Mouse (Mus musculus): ENCODE results near the gene Col7a1. TPM values are rescaled to one million over a fixed set of nuclear protein-coding genes. Genes with fewer than 3 reads are reported as not detected.

Gene Col7a1
- polyA plus RNA-seq, 1 experiment from 2014 or later = 38.7 TPM

DNA sequence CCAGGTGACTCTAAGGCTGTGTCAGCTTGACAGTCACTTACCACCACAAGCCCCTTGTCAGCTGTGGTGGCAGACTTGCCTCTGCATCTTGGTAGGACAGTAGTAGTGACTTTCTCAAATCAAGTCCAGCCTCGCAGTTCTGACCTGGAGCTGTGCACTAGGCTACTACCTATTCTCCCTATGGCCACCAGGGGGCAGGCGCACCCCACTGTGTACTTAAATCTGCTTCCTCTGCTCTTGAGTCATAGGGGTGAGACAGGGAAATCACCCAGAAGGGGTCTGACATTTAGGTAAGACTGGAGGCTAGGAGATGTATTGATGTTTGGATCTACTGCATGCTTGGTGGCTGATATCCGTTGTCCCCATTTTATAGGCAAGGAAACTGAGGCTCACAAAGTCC is 47.3 kb downstream of the Col7a1 start:
- ATAC-seq (ENCODE audit: insufficient number of reproducible peaks, low FRiP score, low TSS enrichment, low read depth) = no peak
- H3K4me2 ChIP-seq (replicated peaks) = no peak overlapping the region
- H3K9ac ChIP-seq = no peak overlapping the region
- 0 out of 2 replicates have a peak, but pooled peaks cover 2% of the 10 kb centered on the region for H3K4me1 ChIP-seq
- peaks cover 6% of the 10 kb centered on the region; the same call in 1 of the 2 replicates for H3K36me3 ChIP-seq
- no peaks in the 10 kb centered on the region for H3K27me3 ChIP-seq
- H3K4me3 ChIP-seq (replicated peaks) = no peak overlapping the region
- WGBS = 9% methylated on average over 3 of the region's 3 CpGs
- no peak overlapping the region for H3K27ac ChIP-seq (replicated peaks)
- no peaks in the 10 kb centered on the region for H3K9me3 ChIP-seq (replicated peaks)

DNA sequence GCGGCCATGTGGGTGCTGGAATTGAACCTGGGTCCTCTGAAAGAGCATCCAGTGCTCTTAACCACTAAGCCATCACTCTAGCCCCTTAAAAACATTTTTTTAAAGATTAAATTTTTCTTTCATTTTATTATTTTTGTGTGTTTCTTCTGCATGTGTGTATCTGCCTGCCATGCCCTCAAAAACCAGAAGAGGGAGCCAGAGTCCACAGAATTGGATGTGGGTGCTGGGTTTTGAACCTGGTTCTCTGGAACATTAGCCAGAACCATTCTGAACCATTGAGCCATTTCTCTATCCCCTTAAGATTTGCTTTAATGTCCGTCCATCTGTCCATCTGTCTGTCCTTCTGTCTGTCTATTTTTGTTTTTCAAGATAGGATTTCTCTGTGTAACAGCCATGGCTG is 49.8 kb downstream of the Col7a1 start:
- Histone ChIP-seq H3K9me3 (replicated peaks) (no peaks in the 10 kb centered on the region), H3K4me3 (replicated peaks) (no peak overlapping the region), H3K4me2 (replicated peaks) (no peak overlapping the region), H3K27ac (replicated peaks) (no peak overlapping the region), H3K27me3 (no peaks in the 10 kb centered on the region), H3K9ac (no peak overlapping the region), H3K4me1 (no peaks in the 10 kb centered on the region), H3K36me3 (peaks cover 6% of the 10 kb centered on the region; the same call in 1 of the 2 replicates)
- 59% methylated on average over 2 of the region's 2 CpGs for WGBS
- ATAC-seq (ENCODE audit: insufficient number of reproducible peaks, low FRiP score, low TSS enrichment, low read depth) = no peak

DNA sequence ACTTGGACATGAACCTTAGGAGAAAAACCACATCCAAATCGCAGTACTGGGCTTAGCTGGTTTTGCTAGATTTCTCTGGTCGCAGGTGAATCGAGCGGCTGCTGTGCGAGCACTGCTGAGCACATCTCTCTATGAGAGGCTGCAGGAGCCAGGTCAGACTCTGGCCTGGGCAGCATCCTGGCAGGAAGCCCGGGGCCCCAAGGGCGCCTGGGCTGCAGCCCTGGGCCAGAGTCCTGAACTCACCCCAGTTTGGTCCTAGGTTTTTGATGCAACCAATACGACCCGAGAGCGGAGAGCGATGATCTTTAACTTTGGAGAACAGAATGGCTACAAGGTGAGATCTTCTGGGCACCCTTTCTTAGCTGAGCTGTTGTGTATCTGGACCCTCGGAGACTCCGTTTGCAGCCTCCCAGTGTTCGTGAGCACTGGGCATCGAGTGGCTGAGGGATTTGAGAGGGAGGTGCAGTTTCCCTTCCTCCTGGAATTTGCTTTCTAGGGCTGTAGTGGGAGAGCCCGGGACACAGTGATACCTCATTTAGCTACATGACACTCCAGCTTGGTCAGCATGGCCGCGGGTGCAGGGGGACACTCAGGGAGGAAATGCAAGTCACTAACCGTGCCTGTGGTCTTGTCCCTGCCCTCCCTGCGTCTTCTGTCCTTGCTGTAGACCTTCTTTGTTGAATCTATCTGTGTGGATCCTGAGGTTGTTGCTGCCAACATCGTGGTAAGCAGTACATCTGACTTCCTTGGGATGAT is 53.8 kb downstream of the Col7a1 start:
- 80% methylated on average over 21 of the region's 21 CpGs for WGBS
- ATAC-seq (ENCODE audit: insufficient number of reproducible peaks, low FRiP score, low TSS enrichment, low read depth) = no peak

DNA sequence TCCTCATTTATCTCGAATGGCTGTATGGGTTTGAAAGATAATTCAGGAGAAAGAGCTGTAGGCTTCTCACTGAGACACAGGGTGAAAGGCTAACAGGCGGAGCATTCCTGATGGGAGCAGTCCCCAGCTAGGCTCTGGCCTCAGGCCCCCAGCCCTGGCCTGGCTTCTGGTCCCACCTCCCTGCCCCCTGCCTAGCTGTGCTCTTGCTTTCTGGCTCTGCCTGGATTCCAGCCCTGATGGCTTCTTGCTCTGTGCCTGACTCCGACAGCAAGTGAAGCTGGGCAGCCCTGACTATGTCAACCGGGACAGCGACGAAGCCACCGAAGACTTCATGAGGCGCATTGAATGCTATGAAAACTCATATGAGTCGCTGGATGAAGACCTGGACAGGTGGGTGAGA is 54.7 kb downstream of the Col7a1 start:
- H3K4me1 ChIP-seq = peaks cover 10% of the 10 kb centered on the region
- H3K27me3 ChIP-seq = no peaks in the 10 kb centered on the region
- H3K4me2 ChIP-seq (replicated peaks) = no peak overlapping the region
- 81% methylated on average over 9 of the region's 9 CpGs for WGBS
- H3K27ac ChIP-seq (replicated peaks) = no peak overlapping the region
- H3K4me3 ChIP-seq (replicated peaks) = no peak overlapping the region
- H3K9me3 ChIP-seq (replicated peaks) = no peaks in the 10 kb centered on the region
- peaks cover 4% of the 10 kb centered on the region; the same call in 1 of the 2 replicates for H3K36me3 ChIP-seq
- no peak for ATAC-seq (ENCODE audit: insufficient number of reproducible peaks, low FRiP score, low TSS enrichment, low read depth)
- H3K9ac ChIP-seq = no peak overlapping the region

More for the DNA sequence above, 53.8 kb downstream of the Col7a1 start:
- H3K9ac ChIP-seq = no peak overlapping the region
- no peaks in the 10 kb centered on the region for H3K9me3 ChIP-seq (replicated peaks)
- no peak overlapping the region for H3K27ac ChIP-seq (replicated peaks)
- no peak overlapping the region for H3K4me2 ChIP-seq (replicated peaks)
- no peak overlapping the region for H3K4me3 ChIP-seq (replicated peaks)
- H3K27me3 ChIP-seq = no peaks in the 10 kb centered on the region
- peaks cover 10% of the 10 kb centered on the region for H3K4me1 ChIP-seq
- H3K36me3 ChIP-seq = peaks cover 10% of the 10 kb centered on the region; the same call in 1 of the 2 replicates

DNA sequence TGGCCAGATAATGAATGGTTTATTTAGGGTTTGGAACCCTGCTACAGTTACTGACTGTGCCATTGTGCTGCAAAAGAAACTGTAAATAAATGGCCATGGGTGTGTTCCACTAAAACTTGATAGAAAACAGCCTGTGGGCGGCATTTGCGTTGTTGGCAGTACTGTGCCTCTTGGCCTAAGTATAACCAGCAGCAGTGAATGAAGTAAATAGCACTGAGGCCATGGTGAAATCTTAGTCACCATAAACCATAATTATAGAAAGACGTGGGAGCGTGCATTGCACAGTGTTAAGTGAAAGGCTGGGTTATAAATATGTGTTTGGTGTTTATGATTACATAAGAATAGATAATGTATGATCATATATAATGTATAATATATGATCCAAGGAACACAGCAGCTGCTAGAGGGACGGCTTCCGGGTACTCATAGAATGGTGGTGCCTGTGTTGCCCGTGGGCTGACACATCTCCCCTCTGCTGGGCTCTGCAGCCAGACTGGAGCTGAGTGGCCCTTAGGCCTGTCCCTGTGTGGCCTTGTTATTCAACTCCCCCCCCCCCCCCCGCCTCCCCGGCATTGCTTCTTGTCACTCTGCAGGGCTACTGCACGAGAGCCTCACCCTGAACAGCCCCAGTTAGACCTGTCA is 55.7 kb downstream of the Col7a1 start:
- 52% methylated on average over 10 of the region's 10 CpGs for WGBS
- ATAC-seq (ENCODE audit: insufficient number of reproducible peaks, low FRiP score, low TSS enrichment, low read depth) = peak; percentile 34; the same call in 1 of the 2 replicates
- Histone ChIP-seq H3K9ac (no peak overlapping the region), H3K27ac (replicated peaks) (peak overlapping the region; percentile 3; the same call in 1 of the 2 replicates), H3K4me3 (replicated peaks) (no peak overlapping the region), H3K4me2 (replicated peaks) (no peak overlapping the region), H3K36me3 (peaks cover 4% of the 10 kb centered on the region; the same call in 1 of the 2 replicates), H3K4me1 (peaks cover 10% of the 10 kb centered on the region), H3K9me3 (replicated peaks) (no peaks in the 10 kb centered on the region), H3K27me3 (no peaks in the 10 kb centered on the region)

DNA sequence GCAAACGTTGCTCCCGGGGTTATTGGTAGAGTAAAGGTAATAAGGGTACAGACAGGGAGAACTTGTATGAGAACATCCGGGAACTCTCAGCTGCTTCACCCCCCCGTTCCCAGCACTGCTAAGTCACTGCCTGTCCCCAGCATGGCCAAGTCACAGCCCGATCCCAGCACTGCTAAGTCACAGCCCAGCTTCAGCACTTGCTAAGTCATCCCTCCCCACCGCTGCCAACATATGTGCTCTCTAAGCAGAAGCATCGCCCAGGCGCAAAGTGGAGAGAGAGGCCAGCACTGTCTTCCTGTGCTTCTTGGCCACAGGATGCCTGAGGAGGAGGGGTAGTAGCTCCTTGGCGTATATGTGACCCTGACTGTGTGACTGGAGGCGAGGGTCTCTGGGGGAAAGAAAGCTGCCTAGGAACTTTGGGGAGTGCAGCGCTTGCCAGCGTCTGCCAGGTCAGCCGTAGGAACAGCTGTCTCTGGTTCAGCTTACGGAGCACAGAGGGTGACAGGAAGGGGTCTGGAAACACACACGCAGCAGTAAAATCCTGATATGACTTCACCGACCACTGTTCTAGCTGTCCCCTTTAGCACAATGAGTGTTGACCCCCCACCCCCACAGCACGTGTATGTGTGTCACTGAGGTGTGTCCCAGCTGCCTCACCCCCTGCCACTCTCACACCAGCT is 56.4 kb downstream of the Col7a1 start:
- H3K4me3 ChIP-seq (replicated peaks) = no peak overlapping the region
- peaks cover 4% of the 10 kb centered on the region; the same call in 1 of the 2 replicates for H3K36me3 ChIP-seq
- 46% methylated on average over 17 of the region's 17 CpGs for WGBS
- ATAC-seq (ENCODE audit: insufficient number of reproducible peaks, low FRiP score, low TSS enrichment, low read depth) = no peak
- no peak overlapping the region for H3K4me2 ChIP-seq (replicated peaks)
- peaks cover 10% of the 10 kb centered on the region for H3K4me1 ChIP-seq
- H3K27me3 ChIP-seq = no peaks in the 10 kb centered on the region
- peak overlapping the region; percentile 44; the same call in 1 of the 2 replicates for H3K27ac ChIP-seq (replicated peaks)
- H3K9ac ChIP-seq = no peak overlapping the region
- H3K9me3 ChIP-seq (replicated peaks) = no peaks in the 10 kb centered on the region

DNA sequence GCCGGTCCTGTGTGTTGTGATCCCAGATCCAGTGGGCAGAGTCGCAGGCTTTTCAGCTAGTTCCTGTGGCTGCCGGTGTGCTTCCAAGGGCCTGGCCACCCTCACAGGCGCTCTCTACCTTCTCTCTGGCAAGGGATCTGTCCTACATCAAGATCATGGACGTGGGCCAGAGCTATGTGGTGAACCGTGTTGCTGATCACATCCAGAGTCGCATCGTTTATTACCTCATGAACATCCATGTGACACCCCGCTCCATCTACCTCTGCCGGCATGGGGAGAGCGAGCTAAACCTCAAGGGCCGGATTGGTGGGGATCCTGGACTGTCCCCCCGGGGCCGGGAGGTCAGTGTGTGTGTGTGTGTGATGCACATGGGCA is 56.9 kb downstream of the Col7a1 start:
- no peak overlapping the region for H3K9ac ChIP-seq
- no peaks in the 10 kb centered on the region for H3K9me3 ChIP-seq (replicated peaks)
- H3K4me2 ChIP-seq (replicated peaks) = no peak overlapping the region
- peaks cover 10% of the 10 kb centered on the region for H3K4me1 ChIP-seq
- no peak overlapping the region for H3K4me3 ChIP-seq (replicated peaks)
- ATAC-seq (ENCODE audit: insufficient number of reproducible peaks, low FRiP score, low TSS enrichment, low read depth) = no peak
- no peak overlapping the region for H3K27ac ChIP-seq (replicated peaks)
- H3K27me3 ChIP-seq = no peaks in the 10 kb centered on the region
- 85% methylated on average over 14 of the region's 14 CpGs for WGBS
- H3K36me3 ChIP-seq = peaks cover 4% of the 10 kb centered on the region; the same call in 1 of the 2 replicates

DNA sequence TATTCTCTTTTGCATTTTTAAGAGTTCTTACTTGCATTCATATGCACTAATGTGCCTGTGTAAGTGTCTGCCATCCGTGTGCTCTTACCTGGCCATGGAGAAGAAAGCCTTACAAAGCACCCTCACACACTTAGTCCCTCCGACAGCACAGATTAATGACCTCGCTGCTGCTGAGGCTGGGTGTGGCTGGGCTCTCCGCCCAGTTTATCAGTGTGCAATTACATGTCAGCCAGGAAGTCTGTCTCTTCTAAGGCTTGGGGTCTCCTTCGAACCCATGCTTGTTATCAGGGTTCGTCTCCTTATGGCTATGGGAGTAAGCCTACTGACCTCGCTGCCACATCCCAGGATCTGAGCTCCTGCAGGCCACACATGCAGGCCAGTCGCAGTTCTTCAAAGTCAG is 62.0 kb downstream of the Col7a1 start:
- WGBS = 65% methylated on average over 8 of the region's 8 CpGs
- Histone ChIP-seq H3K9ac (no peak overlapping the region), H3K4me2 (replicated peaks) (no peak overlapping the region), H3K4me1 (no peaks in the 10 kb centered on the region), H3K9me3 (replicated peaks) (no peaks in the 10 kb centered on the region), H3K36me3 (peaks cover 2% of the 10 kb centered on the region; the same call in 1 of the 2 replicates), H3K27ac (replicated peaks) (no peak overlapping the region), H3K4me3 (replicated peaks) (no peak overlapping the region), H3K27me3 (no peaks in the 10 kb centered on the region)
- no peak for ATAC-seq (ENCODE audit: insufficient number of reproducible peaks, low FRiP score, low TSS enrichment, low read depth)

DNA sequence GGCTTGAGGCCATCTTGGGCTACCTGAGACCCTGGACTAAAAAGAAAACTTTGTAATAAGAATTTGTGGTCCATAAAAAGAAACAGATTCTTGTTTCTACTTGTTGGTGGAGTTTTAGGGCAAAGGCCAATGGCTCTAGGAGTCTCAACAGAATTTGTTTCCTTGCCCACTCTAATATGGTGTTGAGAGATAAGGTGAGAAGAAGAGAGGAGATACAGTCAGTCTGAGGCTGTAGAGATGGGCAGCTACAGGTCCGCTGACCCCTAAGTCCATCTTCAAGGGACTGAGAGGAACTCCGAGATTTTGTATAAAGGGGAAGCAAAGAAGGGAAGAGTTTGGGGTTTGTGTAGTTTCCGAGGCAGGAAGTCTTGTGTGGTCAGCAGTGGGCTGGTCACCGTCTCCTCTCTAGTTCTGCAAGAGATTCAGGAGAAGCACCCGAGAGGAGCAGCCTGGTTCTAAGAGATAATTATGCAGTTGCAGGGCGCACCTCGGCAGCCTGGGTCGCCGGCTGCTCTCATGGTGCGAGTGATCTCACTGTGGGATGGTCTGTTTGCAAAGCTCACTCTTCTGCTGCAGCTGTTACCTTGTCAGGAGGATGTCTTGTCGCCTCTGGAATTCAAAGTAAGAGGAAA is 63.7 kb downstream of the Col7a1 start:
- 73% methylated on average over 11 of the region's 11 CpGs for WGBS
- Histone ChIP-seq H3K9ac (no peak overlapping the region), H3K4me3 (replicated peaks) (no peak overlapping the region), H3K4me1 (no peaks in the 10 kb centered on the region), H3K36me3 (no peaks in the 10 kb centered on the region; the same call in 1 of the 2 replicates), H3K4me2 (replicated peaks) (no peak overlapping the region), H3K27me3 (no peaks in the 10 kb centered on the region), H3K27ac (replicated peaks) (no peak overlapping the region), H3K9me3 (replicated peaks) (no peaks in the 10 kb centered on the region)
- ATAC-seq (ENCODE audit: insufficient number of reproducible peaks, low FRiP score, low TSS enrichment, low read depth) = no peak

DNA sequence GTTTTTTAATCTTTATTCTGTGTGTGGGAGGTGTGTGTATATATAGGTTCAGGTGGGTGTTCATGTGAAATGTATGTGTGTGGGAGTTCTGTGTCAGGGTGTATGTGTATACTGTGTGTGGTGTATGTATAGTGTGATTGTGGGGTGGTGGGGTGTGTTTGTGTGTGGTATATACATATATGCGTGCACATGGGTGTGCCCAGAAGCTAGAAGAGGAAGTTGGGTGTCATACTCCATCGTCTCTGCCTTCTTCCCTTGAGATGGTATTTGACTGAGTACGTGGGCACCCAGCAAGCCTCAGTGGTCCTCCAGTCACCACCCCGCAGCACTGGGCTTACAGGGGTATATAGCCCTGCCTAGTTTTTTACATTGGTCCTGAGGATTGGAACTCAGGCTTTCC is 68.0 kb downstream of the Col7a1 start:
- Histone ChIP-seq H3K36me3 (no peaks in the 10 kb centered on the region), H3K27me3 (no peaks in the 10 kb centered on the region), H3K4me3 (replicated peaks) (no peak overlapping the region), H3K9ac (no peak overlapping the region), H3K4me1 (no peaks in the 10 kb centered on the region), H3K9me3 (replicated peaks) (no peaks in the 10 kb centered on the region), H3K4me2 (replicated peaks) (no peak overlapping the region), H3K27ac (replicated peaks) (no peak overlapping the region)
- no peak for ATAC-seq (ENCODE audit: insufficient number of reproducible peaks, low FRiP score, low TSS enrichment, low read depth)
- 76% methylated on average over 4 of the region's 4 CpGs for WGBS
